Mouse (Mus musculus) midbrain, embryonic 14.5 days (tissue): Measurements from ENCODE around the gene Hoxa3. TPM values are rescaled to one million over a fixed set of nuclear protein-coding genes. Genes with fewer than 3 reads are reported as not detected.

ENCODE experiments used
- ATAC-seq: fragments of 200-750 bp; cut with Nextera tagmentation; 2 replicates; pipeline ENCODE4 v1.8.0; 2017; ENCODE audit warnings: moderate number of reproducible peaks, moderate library complexity; ENCODE audit not compliant: low FRiP score, low TSS enrichment
- DNase-seq: peaks from one replicate; pipeline ENCODE4 v3.0.0-alpha.2; 2015
- H3K27ac ChIP-seq: fragments of 300-500 bp; sonication (generic); replicated peaks from 2 replicates; pipeline ENCODE4 v1.5.1; 2014; ENCODE audit warnings: mild to moderate bottlenecking, low read depth, low read length, moderate library complexity
- H3K27me3 ChIP-seq: fragments of 300-500 bp; sonication (generic); 2 replicates; pipeline ENCODE4 v1.6.1; 2014; ENCODE audit warnings: low read length, control low read depth, mixed read lengths; ENCODE audit not compliant: control insufficient read depth, insufficient read depth
- H3K36me3 ChIP-seq: fragments of 300-500 bp; sonication (generic); 2 replicates; pipeline ENCODE4 v1.6.1; 2014; ENCODE audit warnings: low read length, control low read depth; ENCODE audit not compliant: control insufficient read depth, insufficient read depth
- H3K4me1 ChIP-seq: fragments of 300-500 bp; sonication (generic); 2 replicates; pipeline ENCODE4 v1.6.1; 2014; ENCODE audit warnings: mild to moderate bottlenecking, antibody characterized with exemption, low read length, control low read depth; ENCODE audit not compliant: control insufficient read depth, insufficient read depth
- H3K4me2 ChIP-seq: fragments of 300-500 bp; sonication (generic); 2 replicates; pipeline ENCODE4 v1.6.1; 2014; ENCODE audit warnings: mild to moderate bottlenecking, low read length, moderate library complexity
- H3K4me3 ChIP-seq: fragments of 300-500 bp; sonication (generic); replicated peaks from 2 replicates; pipeline ENCODE4 v1.5.1; 2014; ENCODE audit warnings: low read depth, low read length
- H3K9ac ChIP-seq: fragments of 300-500 bp; sonication (generic); replicated peaks from 2 replicates; pipeline ENCODE4 v1.6.1; 2014; ENCODE audit warnings: mild to moderate bottlenecking, low read length, moderate library complexity
- H3K9me3 ChIP-seq: fragments of 300-500 bp; sonication (generic); 2 replicates; pipeline ENCODE4 v1.6.1; 2016; ENCODE audit warnings: low read length, control low read depth, mixed read lengths; ENCODE audit not compliant: control insufficient read depth
- WGBS: fragments of 180-500 bp; shearing (Covaris S2); extraction: QIAGEN DNeasy Blood & Tissue Kit; methylation state at CpG from one replicate; pipeline ENCODE4 v1.1.7; 2014; 5-methylcytosine and 5-hydroxymethylcytosine counted together
- polyA plus RNA-seq: library from polyadenylated mRNA; unstranded; fragments of >200 nt; fragmentation: Nextera tagmentation; extraction: Ambion mirVana; gene quantifications from 2 replicates; pipeline ENCODE4 v1.2.1, GENCODE M21; 2014

Gene Hoxa3
- polyA plus RNA-seq, 1 experiment from 2014 or later = not detected

GRCm38 (mm10) chr6:52162611-52163365 is 50.3 kb downstream of the Hoxa3 start:
- WGBS = 2% methylated on average over 14 of the region's 14 CpGs
- Histone ChIP-seq H3K9me3 (no peaks in the 10 kb centered on the region), H3K4me3 (no peak overlapping the region), H3K27me3 (peaks cover 96% of the 10 kb centered on the region), H3K36me3 (no peaks in the 10 kb centered on the region), H3K9ac (no peak overlapping the region), H3K4me1 (peaks cover 8% of the 10 kb centered on the region), H3K4me2 (no peak overlapping the region), H3K27ac (no peak overlapping the region)
- ATAC-seq (no peak), DNase-seq (no peak)

GRCm38 (mm10) chr6:52162093-52162380 is 51.1 kb downstream of the Hoxa3 start:
- ATAC-seq (no peak), DNase-seq (no peak)
- H3K9ac ChIP-seq = no peak overlapping the region
- no peak overlapping the region for H3K27ac ChIP-seq
- H3K4me1 ChIP-seq = peaks cover 8% of the 10 kb centered on the region
- no peak overlapping the region for H3K4me2 ChIP-seq
- H3K36me3 ChIP-seq = no peaks in the 10 kb centered on the region
- no peaks in the 10 kb centered on the region for H3K9me3 ChIP-seq
- peaks cover 96% of the 10 kb centered on the region for H3K27me3 ChIP-seq
- H3K4me3 ChIP-seq = no peak overlapping the region
- WGBS = 8% methylated on average over 1 of the region's 1 CpGs

DNA sequence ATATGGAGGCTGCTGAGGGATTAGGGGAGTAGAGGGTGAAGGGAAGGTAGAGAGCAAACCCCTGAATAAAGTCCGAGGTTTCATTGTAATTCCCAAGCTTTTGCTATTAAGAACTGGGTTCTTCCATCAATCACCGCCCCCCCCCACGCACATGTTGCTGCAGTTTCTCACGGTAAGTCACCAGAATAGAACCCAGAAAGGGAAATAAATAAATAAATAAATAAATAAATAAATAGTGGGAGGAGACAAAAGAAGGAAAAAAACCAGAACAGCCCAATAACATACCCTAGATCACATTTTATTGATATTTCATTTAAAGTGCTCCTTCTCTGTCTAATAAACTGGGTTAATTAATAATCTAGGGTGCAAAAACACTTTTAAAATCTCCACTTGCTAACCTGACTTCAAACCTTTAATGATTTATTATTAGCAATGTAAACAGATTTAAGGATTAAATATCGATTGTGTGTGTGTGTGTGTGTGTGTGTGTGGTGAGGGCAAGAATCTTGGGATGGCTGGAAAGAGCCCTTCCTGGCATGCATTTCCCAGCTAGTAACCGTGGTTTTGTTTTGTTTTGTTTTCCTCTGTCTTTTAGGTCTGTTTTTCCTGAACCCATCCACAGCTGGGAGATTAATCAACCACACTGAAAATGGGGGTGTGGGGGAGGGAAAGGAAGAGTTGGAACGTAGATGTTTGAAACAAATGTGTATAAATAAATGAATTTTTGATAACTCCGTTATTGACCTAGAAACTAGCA is 51.6 kb downstream of the Hoxa3 start:
- ATAC-seq (no peak), DNase-seq (no peak)
- Histone ChIP-seq H3K4me1 (peaks cover 8% of the 10 kb centered on the region), H3K27ac (no peak overlapping the region), H3K9ac (no peak overlapping the region), H3K4me3 (no peak overlapping the region), H3K4me2 (no peak overlapping the region), H3K27me3 (peaks cover 96% of the 10 kb centered on the region), H3K36me3 (no peaks in the 10 kb centered on the region), H3K9me3 (no peaks in the 10 kb centered on the region)
- WGBS = 3% methylated on average over 8 of the region's 8 CpGs

GRCm38 (mm10) chr6:52160511-52161335 is 52.4 kb downstream of the Hoxa3 start:
- DNase-seq (peak; percentile 28), ATAC-seq (no peak)
- H3K4me2 ChIP-seq = no peak overlapping the region
- H3K36me3 ChIP-seq = no peaks in the 10 kb centered on the region
- no peak overlapping the region for H3K9ac ChIP-seq
- 1% methylated on average over 30 of the region's 30 CpGs for WGBS
- H3K27me3 ChIP-seq = peaks cover 96% of the 10 kb centered on the region
- H3K4me1 ChIP-seq = peaks cover 8% of the 10 kb centered on the region
- no peak overlapping the region for H3K27ac ChIP-seq
- H3K4me3 ChIP-seq = no peak overlapping the region
- no peaks in the 10 kb centered on the region for H3K9me3 ChIP-seq

DNA sequence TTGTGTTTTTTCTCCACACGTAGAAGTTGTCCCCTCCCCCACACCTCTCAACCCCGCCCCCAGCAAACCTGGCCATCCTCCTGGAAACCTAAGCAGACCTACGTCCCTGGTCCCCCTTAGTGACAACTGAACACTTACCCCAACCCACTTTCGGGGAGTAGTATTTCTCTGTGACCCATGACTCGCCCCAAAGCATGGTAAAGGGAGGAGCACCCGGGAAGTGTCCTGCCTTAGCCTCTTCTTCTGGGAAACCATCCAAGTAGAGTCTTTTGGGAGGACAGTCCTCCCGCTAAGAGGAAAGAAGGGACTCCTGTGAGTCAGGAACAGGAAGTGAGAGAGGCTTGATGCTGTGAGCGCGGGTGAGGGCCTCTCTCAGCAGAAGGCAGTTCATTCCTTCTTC is 53.2 kb downstream of the Hoxa3 start:
- no peak overlapping the region for H3K4me3 ChIP-seq

DNA sequence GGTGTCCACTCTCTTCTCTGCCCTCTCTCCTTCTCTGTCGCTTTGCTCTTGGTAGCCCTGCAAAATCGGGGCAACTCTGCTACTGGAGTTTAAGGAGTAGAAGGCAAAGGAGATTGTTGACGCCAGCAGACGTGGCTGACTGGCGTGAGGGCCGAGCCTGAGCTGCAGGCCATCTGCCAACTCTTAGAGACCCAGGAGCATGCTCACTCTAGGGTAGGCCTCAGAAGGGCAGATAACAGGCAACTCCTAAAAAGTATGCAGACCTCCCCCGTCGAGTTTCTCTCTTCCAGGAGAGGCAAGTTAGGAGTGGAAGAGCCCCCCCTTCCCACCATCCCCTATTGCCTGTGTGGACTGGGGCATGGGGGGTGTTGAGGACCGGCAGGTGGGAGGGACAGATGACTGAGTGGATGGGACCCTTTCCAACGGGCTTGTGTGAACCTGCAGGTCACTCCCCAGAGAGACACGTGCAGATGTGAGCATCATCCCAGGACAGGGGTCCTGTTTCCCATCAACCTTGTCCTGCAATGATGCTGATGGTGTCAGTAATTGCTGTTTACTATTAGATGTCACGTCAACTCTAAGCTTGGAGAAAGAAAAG is 53.9 kb downstream of the Hoxa3 start:
- H3K4me3 ChIP-seq = no peak overlapping the region; the same call in 1 of the 2 replicates
- DNase-seq = peak; percentile 8
- no peaks in the 10 kb centered on the region for H3K36me3 ChIP-seq
- peaks cover 97% of the 10 kb centered on the region for H3K27me3 ChIP-seq
- H3K9me3 ChIP-seq = no peaks in the 10 kb centered on the region
- no peak overlapping the region for H3K9ac ChIP-seq
- WGBS = 2% methylated on average over 12 of the region's 12 CpGs
- peaks cover 8% of the 10 kb centered on the region for H3K4me1 ChIP-seq
- no peak overlapping the region for H3K27ac ChIP-seq
- peak overlapping the region; percentile 85 for H3K4me2 ChIP-seq
- no peak for ATAC-seq

More for the DNA sequence above, 53.2 kb downstream of the Hoxa3 start:
- H3K27me3 ChIP-seq = peaks cover 97% of the 10 kb centered on the region
- no peaks in the 10 kb centered on the region for H3K9me3 ChIP-seq
- 5% methylated on average over 9 of the region's 9 CpGs for WGBS
- H3K9ac ChIP-seq = no peak overlapping the region
- H3K4me2 ChIP-seq = no peak overlapping the region
- DNase-seq (peak; percentile 2), ATAC-seq (no peak)
- H3K4me1 ChIP-seq = peaks cover 8% of the 10 kb centered on the region
- no peaks in the 10 kb centered on the region for H3K36me3 ChIP-seq
- no peak overlapping the region for H3K27ac ChIP-seq

DNA sequence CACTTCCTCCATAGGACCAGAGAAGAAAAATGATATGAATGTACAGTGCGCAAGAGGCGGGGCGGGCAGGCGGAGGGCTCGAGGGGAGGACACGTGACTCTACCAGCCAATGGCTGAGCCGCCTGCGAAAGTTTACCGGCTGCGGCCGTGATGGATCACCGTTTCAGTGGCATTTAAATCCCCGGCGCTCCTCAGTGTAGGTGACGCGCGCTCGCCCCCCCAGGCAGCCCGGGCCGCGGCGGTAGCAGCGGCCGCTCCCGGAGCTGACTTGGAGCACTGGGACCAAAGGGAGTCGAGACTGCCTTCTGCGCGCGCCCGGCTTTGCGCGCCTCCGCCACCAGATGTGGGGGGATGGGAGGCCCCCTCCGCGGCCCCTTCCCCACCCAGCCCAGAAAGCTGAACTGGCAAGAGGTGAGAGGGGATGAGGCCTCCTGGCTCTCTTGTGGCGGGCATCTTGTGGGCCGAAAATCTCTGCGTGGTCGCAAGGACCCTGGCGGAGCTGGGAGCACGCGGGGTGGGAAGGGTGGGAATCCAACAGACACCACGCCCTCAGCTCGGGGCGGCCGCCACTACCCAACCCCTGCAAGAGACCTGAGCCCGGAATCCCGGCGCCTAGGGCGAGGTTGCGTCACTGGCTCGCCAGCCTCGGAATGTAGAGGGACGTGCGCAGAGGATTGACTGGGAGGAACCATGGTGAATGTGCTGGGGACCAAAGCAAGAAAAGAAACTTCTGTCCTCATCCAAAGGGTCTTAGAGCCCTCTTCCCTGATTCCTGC is 54.7 kb downstream of the Hoxa3 start, which contains the start of gene Hoxa1:
Gene Hoxa1 (minus strand): TSS at position 42 of the 776 bp plus-strand sequence.
- under 1% methylated on average over 54 of the region's 55 CpGs for WGBS
- Histone ChIP-seq H3K36me3 (no peaks in the 10 kb centered on the region), H3K27me3 (peaks cover 96% of the 10 kb centered on the region), H3K9me3 (no peaks in the 10 kb centered on the region), H3K4me3 (peak within 1 kb of the TSS; percentile 43), H3K4me1 (peaks cover 8% of the 10 kb centered on the region), H3K9ac (no peak within 1 kb of the TSS; the same call in 1 of the 2 replicates), H3K27ac (no peak within 1 kb of the TSS), H3K4me2 (peak within 1 kb of the TSS; percentile 85)
- ATAC-seq (peak; percentile 60; the same call in 1 of the 2 replicates), DNase-seq (peak; percentile 64)
